Mouse (Mus musculus): ENCODE results near the gene Lhx3. TPM values are rescaled to one million over a fixed set of nuclear protein-coding genes. Genes with fewer than 3 reads are reported as not detected.

Gene Lhx3
- polyA plus RNA-seq (2012; fragmentation: generic; extraction: Trizol) = not detected

DNA sequence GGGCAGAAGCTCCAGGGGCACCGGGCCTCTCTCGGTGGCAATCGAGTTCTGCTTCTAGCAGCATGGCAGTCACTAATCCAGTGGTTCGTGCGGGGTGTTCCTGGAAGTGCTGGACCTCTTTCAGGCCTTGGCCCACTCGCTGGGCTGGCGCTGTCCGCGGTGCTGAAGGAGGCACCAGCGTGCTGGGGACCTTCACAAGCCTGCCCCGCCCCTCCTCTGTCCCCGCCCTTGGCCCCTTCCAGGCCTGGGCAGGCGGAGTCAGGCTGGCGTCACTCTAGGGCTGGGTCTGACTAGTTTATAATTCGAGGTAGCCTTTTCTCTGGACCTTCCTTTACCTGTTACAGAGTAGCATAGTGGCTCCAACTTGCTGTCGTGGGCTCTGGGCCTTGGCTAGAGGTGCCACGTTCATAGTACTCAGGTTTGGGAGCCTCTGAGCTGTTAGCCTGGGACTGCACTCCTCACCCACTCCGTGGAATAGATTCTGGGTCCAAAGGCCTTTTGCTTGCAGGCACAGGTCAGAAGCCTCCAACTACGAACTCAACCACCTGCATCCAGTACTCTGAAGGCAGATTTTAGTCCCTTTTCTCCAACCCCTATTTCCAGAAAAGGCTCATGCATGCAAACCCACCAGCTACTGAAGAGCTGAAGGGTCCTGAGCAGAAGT is at the start of gene Lhx3:
TSS of gene Lhx3 (minus strand) at position 164 of the 664 bp plus-strand sequence.
- Histone ChIP-seq H3K36me3 (ENCODE audit: control insufficient read depth, insufficient read depth) (peaks cover 3% of the 10 kb centered on the region), H3K4me2 (ENCODE audit: low read depth) (no peak within 1 kb of the TSS), H3ac (ENCODE audit: control insufficient read depth, insufficient read length) (no peak within 1 kb of the TSS), H3K4me3 (no peak within 1 kb of the TSS), H3K79me2 (ENCODE audit: control insufficient read depth, insufficient read depth) (no peaks in the 10 kb centered on the region), H3K27me3 (ENCODE audit: control insufficient read depth, insufficient read depth, insufficient read length) (peaks cover 29% of the 10 kb centered on the region)
- peak in 1 of 3 experiments; percentile 27 for TF ChIP-seq MYOG (IDR thresholded peaks at IDR 0.05; ENCODE audit: control insufficient read depth in 1 of 3, insufficient read depth in 1 of 3, insufficient read length in 2 of 3, low read depth in 2 of 3)
- no peak for TF ChIP-seq TCF12 (IDR thresholded peaks at IDR 0.05; ENCODE audit: insufficient read depth, poor library complexity, severe bottlenecking)
- peak in 1 of 3 experiments; percentile 7 for TF ChIP-seq MYOD1 (IDR thresholded peaks at IDR 0.05; ENCODE audit: control insufficient read depth in 1 of 3, insufficient read length in 2 of 3, low read depth in 2 of 3)
- TF ChIP-seq REST (IDR thresholded peaks at IDR 0.05; ENCODE audit: insufficient read depth, insufficient read length) = peak; percentile 98
- no peak for TF ChIP-seq CEBPB (IDR thresholded peaks at IDR 0.05; ENCODE audit: insufficient read depth, poor library complexity, severe bottlenecking)

DNA sequence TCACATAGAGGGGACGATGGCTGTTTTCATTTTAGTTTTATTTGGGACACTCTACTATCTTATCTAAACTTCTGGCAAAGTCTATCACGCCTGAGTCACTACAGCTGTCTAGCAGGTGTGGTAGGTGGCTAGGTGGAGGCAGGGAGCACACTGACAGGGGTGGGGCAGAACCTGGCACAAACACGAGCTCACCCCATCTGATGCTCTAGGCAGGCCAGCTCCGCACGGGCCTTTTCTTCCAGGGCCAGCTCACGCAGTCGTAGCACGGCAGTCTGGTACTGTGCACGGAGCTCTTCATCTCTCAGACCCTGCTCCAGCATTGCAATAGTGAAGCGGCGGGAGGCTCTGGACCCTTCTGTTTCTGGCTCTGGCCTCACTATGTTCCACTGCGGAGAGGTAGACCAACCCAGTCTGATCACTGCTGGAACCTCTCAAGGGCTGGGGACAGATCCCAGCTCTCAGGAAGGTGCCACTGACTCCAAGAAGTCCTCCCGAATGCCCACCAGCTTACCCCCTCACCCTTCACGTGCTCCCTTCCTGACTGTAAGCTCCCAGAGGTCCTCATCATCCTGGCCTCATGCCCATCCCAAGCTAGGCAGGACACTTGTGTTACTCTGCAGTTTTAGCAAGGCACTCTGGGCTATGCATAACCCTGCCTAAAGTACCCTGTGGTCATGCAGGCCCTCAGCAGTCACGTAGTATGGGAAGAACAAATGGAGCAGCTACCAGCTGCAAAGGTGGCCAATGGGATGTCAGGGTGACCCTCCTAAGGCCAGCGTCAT is 49.4 kb upstream of the Lhx3 start:
- Histone ChIP-seq H3K4me2 (ENCODE audit: low read depth) (no peak overlapping the region), H3ac (ENCODE audit: control insufficient read depth, insufficient read length) (no peak overlapping the region), H3K36me3 (ENCODE audit: control insufficient read depth, insufficient read depth) (no peaks in the 10 kb centered on the region), H3K79me2 (ENCODE audit: control insufficient read depth, insufficient read depth) (no peaks in the 10 kb centered on the region), H3K4me3 (no peak overlapping the region), H3K27me3 (ENCODE audit: control insufficient read depth, insufficient read depth, insufficient read length) (peaks cover 67% of the 10 kb centered on the region)
- no peak for TF ChIP-seq POLR2A (IDR thresholded peaks at IDR 0.05; ENCODE audit: insufficient read length, low read depth)
- no peak for TF ChIP-seq SRF (IDR thresholded peaks at IDR 0.05; ENCODE audit: control insufficient read depth, insufficient read length, low read depth)
- no peak for TF ChIP-seq E2F4 (IDR thresholded peaks at IDR 0.05; ENCODE audit: insufficient read depth)
- no peak for TF ChIP-seq CEBPB (IDR thresholded peaks at IDR 0.05; ENCODE audit: insufficient read depth, poor library complexity, severe bottlenecking)
- no peak for TF ChIP-seq MYOD1 (IDR thresholded peaks at IDR 0.05; ENCODE audit: control insufficient read depth in 1 of 3, insufficient read length in 2 of 3, low read depth in 2 of 3)
- no peak for TF ChIP-seq TCF12 (IDR thresholded peaks at IDR 0.05; ENCODE audit: insufficient read depth, poor library complexity, severe bottlenecking)
- no peak for TF ChIP-seq USF1 (IDR thresholded peaks at IDR 0.05; ENCODE audit: low read depth)
- TF ChIP-seq MAX (IDR thresholded peaks at IDR 0.05; ENCODE audit: low read depth) = no peak
- TF ChIP-seq MYOG (IDR thresholded peaks at IDR 0.05; ENCODE audit: control insufficient read depth in 1 of 3, insufficient read depth in 1 of 3, insufficient read length in 2 of 3, low read depth in 2 of 3) = no peak
- no peak for TF ChIP-seq TCF3 (IDR thresholded peaks at IDR 0.05; ENCODE audit: insufficient read length, low read depth)
- TF ChIP-seq POLR2AphosphoS2 (IDR thresholded peaks at IDR 0.05; ENCODE audit: insufficient read length, low read depth) = no peak
- no peak for TF ChIP-seq REST (IDR thresholded peaks at IDR 0.05; ENCODE audit: insufficient read depth, insufficient read length)

DNA sequence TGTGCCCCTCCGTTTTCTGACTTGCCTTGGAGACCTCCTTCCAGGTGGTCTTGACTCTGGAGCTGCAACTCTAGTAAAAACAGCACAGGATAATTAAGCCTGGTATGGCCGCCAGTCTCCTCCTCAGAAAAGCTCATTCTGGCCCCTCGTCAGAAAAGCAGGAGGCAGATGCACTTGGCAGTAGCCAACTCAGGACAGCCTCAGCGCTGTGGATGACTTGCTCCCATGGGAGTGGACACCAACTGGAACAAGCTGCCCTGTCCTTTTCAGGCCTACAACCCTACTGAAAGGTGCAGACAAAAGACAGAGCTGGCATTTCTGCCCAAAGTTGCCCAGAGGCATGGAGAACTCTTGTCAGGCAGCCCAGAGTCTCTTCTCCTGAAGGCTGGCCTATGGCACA is 46.7 kb upstream of the Lhx3 start:
- Histone ChIP-seq H3K4me2 (ENCODE audit: low read depth) (no peak overlapping the region), H3K27me3 (ENCODE audit: control insufficient read depth, insufficient read depth, insufficient read length) (peaks cover 93% of the 10 kb centered on the region), H3K4me3 (no peak overlapping the region), H3ac (ENCODE audit: control insufficient read depth, insufficient read length) (no peak overlapping the region), H3K36me3 (ENCODE audit: control insufficient read depth, insufficient read depth) (no peaks in the 10 kb centered on the region), H3K79me2 (ENCODE audit: control insufficient read depth, insufficient read depth) (no peaks in the 10 kb centered on the region)
- TF ChIP-seq TCF12 (IDR thresholded peaks at IDR 0.05; ENCODE audit: insufficient read depth, poor library complexity, severe bottlenecking) (no peak), CEBPB (IDR thresholded peaks at IDR 0.05; ENCODE audit: insufficient read depth, poor library complexity, severe bottlenecking) (no peak), MAX (IDR thresholded peaks at IDR 0.05; ENCODE audit: low read depth) (no peak), E2F4 (IDR thresholded peaks at IDR 0.05; ENCODE audit: insufficient read depth) (no peak), POLR2AphosphoS2 (IDR thresholded peaks at IDR 0.05; ENCODE audit: insufficient read length, low read depth) (no peak), MYOG (IDR thresholded peaks at IDR 0.05; ENCODE audit: control insufficient read depth in 1 of 3, insufficient read depth in 1 of 3, insufficient read length in 2 of 3, low read depth in 2 of 3) (no peak), MYOD1 (IDR thresholded peaks at IDR 0.05; ENCODE audit: control insufficient read depth in 1 of 3, insufficient read length in 2 of 3, low read depth in 2 of 3) (no peak), TCF3 (IDR thresholded peaks at IDR 0.05; ENCODE audit: insufficient read length, low read depth) (no peak), USF1 (IDR thresholded peaks at IDR 0.05; ENCODE audit: low read depth) (no peak), POLR2A (IDR thresholded peaks at IDR 0.05; ENCODE audit: insufficient read length, low read depth) (no peak), SRF (IDR thresholded peaks at IDR 0.05; ENCODE audit: control insufficient read depth, insufficient read length, low read depth) (no peak), REST (IDR thresholded peaks at IDR 0.05; ENCODE audit: insufficient read depth, insufficient read length) (no peak)

DNA sequence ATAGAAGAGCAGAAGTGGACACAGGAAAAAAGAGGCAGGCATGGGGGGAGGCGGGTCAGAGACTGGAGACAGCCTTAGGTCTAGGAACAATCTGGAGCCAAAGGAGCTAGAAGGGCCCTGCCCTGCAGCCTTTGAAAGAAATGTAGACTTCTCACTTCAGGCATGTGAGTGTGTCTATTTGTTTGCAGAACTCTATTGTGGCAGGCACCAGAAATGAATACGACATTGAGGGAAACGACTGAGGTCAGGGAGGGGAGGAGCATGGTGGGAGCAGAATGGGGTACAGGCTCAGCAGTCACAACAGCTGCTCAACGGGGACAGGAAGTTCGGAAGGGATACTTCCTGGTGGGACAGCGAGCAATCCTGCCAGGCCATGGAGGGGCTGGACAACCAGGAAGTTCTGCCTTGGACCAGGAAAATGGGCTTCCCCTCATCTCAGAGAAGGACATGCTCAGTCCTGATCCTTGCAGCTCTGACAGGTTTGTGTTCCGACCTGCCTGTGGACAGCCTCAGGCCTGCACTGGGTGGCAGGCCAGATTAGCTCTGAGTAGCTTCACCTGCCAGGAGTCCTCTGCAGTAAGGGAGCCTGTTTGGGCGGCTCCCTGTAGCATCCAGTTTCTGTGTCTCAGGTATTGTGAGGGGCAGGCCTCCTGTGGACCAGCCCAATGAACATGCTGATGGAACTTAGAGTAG is 44.6 kb upstream of the Lhx3 start:
- no peak overlapping the region for H3K4me2 ChIP-seq (ENCODE audit: low read depth)
- no peaks in the 10 kb centered on the region for H3K79me2 ChIP-seq (ENCODE audit: control insufficient read depth, insufficient read depth)
- H3K27me3 ChIP-seq (ENCODE audit: control insufficient read depth, insufficient read depth, insufficient read length) = peaks cover 88% of the 10 kb centered on the region
- TF ChIP-seq E2F4 (IDR thresholded peaks at IDR 0.05; ENCODE audit: insufficient read depth) = no peak
- TF ChIP-seq MAX (IDR thresholded peaks at IDR 0.05; ENCODE audit: low read depth) = no peak
- no peak for TF ChIP-seq SRF (IDR thresholded peaks at IDR 0.05; ENCODE audit: control insufficient read depth, insufficient read length, low read depth)
- no peak for TF ChIP-seq TCF12 (IDR thresholded peaks at IDR 0.05; ENCODE audit: insufficient read depth, poor library complexity, severe bottlenecking)
- TF ChIP-seq TCF3 (IDR thresholded peaks at IDR 0.05; ENCODE audit: insufficient read length, low read depth) = no peak
- TF ChIP-seq POLR2AphosphoS2 (IDR thresholded peaks at IDR 0.05; ENCODE audit: insufficient read length, low read depth) = no peak
- TF ChIP-seq REST (IDR thresholded peaks at IDR 0.05; ENCODE audit: insufficient read depth, insufficient read length) = no peak
- no peak for TF ChIP-seq USF1 (IDR thresholded peaks at IDR 0.05; ENCODE audit: low read depth)
- H3K4me3 ChIP-seq = no peak overlapping the region
- H3ac ChIP-seq (ENCODE audit: control insufficient read depth, insufficient read length) = no peak overlapping the region
- no peaks in the 10 kb centered on the region for H3K36me3 ChIP-seq (ENCODE audit: control insufficient read depth, insufficient read depth)

Data from myocyte (in vitro differentiated cells).